ENCODE assay signal across 9 mouse cellular contexts in genomic region chr7:6361756-6362155, GRCm38 (mm10). TPM values are rescaled to one million over a fixed set of nuclear protein-coding genes. Genes with fewer than 3 reads are reported as not detected.
A peak's percentile ranks its signal among the peaks of the same experiment; 100 is the strongest.
DNase-seq lines count a peak whose midpoint lies in the region; ATAC-seq lines count a peak whose summit lies in the region.
"Had no signal": no experiment of that assay in that cellular context is flagged by ENCODE, and none has a peak within 500 bp of the region (broad histone marks: within the 10 kb centered on the region; RNA-seq: fewer than 3 reads in every experiment).

No protein-coding gene starts in this region.

- H3K4me1 ChIP-seq in heart, embryonic 15.5 days (replicated peaks) = peaks cover 10% of the 10 kb centered on the region
- H3K4me1 ChIP-seq in brown adipose tissue, adult 24 weeks (ENCODE audit: control insufficient read depth, insufficient read depth, insufficient read length, low read length) = peaks cover 6% of the 10 kb centered on the region
- no peaks in the 10 kb centered on the region for H3K4me1 ChIP-seq in hindbrain, embryonic 11.5 days (replicated peaks; ENCODE audit: control insufficient read depth, insufficient read depth, low read length)
- peaks cover 4% of the 10 kb centered on the region; the same call in 1 of the 2 replicates for H3K4me1 ChIP-seq in midbrain, embryonic 11.5 days (ENCODE audit: control insufficient read depth, insufficient read depth, low read length)

- no peak for ATAC-seq in heart, embryonic 15.5 days (replicated peaks; ENCODE audit: insufficient number of reproducible peaks, insufficient read depth, low FRiP score, low read depth)
- no peak for ATAC-seq in hindbrain, embryonic 11.5 days (ENCODE audit: low FRiP score)
- no peak for ATAC-seq in midbrain, embryonic 11.5 days (ENCODE audit: low FRiP score)
- no peak for ATAC-seq in megakaryocyte-erythroid progenitor cell, adult 5-6 weeks (replicated peaks; ENCODE audit: low FRiP score, low TSS enrichment, poor library complexity, severe bottlenecking)

- H3K9me3 ChIP-seq in heart, embryonic 15.5 days (replicated peaks) = no peaks in the 10 kb centered on the region
- H3K9me3 ChIP-seq in hindbrain, embryonic 11.5 days (ENCODE audit: control insufficient read depth, low read length) = no peaks in the 10 kb centered on the region
- no peaks in the 10 kb centered on the region for H3K9me3 ChIP-seq in midbrain, embryonic 11.5 days (ENCODE audit: control insufficient read depth, low read length)

- H3K4me2 ChIP-seq in heart, embryonic 15.5 days = peak overlapping the region; percentile 74
- H3K4me2 ChIP-seq in hindbrain, embryonic 11.5 days (replicated peaks; ENCODE audit: low read depth, low read length) = peak overlapping the region; percentile 48
- H3K4me2 ChIP-seq in midbrain, embryonic 11.5 days = peak overlapping the region; percentile 52

- no peaks in the 10 kb centered on the region for H3K27me3 ChIP-seq in heart, embryonic 15.5 days
- no peaks in the 10 kb centered on the region for H3K27me3 ChIP-seq in hindbrain, embryonic 11.5 days (ENCODE audit: control insufficient read depth, insufficient read depth, low read length)
- no peaks in the 10 kb centered on the region for H3K27me3 ChIP-seq in midbrain, embryonic 11.5 days (ENCODE audit: control insufficient read depth, insufficient read depth, low read length)

- H3K36me3 ChIP-seq in heart, embryonic 15.5 days = no peaks in the 10 kb centered on the region
- H3K36me3 ChIP-seq in hindbrain, embryonic 11.5 days (ENCODE audit: control insufficient read depth, insufficient read depth, low read length) = no peaks in the 10 kb centered on the region
- H3K36me3 ChIP-seq in midbrain, embryonic 11.5 days (ENCODE audit: control insufficient read depth, insufficient read depth, low read length) = no peaks in the 10 kb centered on the region

- peak overlapping the region; percentile 60 for H3K9ac ChIP-seq in heart, embryonic 15.5 days
- H3K9ac ChIP-seq in hindbrain, embryonic 11.5 days (ENCODE audit: low read depth, low read length) = peak overlapping the region; percentile 56
- peak overlapping the region; percentile 53 for H3K9ac ChIP-seq in midbrain, embryonic 11.5 days (ENCODE audit: low read length)

- no peak for DNase-seq in heart, adult 18-20 months
- DNase-seq in hindbrain, embryonic 11.5 days (ENCODE audit: low spot score) = no peak
- no peak for DNase-seq in midbrain, embryonic 11.5 days (ENCODE audit: low spot score, missing footprints)
- no peak for DNase-seq in right cerebral cortex, postnatal 10 days (ENCODE audit: low spot score in 2 of 2)
- DNase-seq in urinary bladder, postnatal 14 days (ENCODE audit: low spot score) = no peak

- H3K4me3 ChIP-seq in heart, embryonic 15.5 days = peak overlapping the region; percentile 63
- peak overlapping the region; percentile 66 for H3K4me3 ChIP-seq in brown adipose tissue, adult 24 weeks (ENCODE audit: insufficient read depth, low read depth, low read length)
- peak overlapping the region; percentile 41 for H3K4me3 ChIP-seq in hindbrain, embryonic 11.5 days (ENCODE audit: low read depth, low read length)
- peak overlapping the region; percentile 26 for H3K4me3 ChIP-seq in midbrain, embryonic 11.5 days (ENCODE audit: low read depth, low read length)

- H3K27ac ChIP-seq in heart, embryonic 15.5 days = peak overlapping the region; percentile 89
- no peak overlapping the region for H3K27ac ChIP-seq in brown adipose tissue, adult 24 weeks (replicated peaks; ENCODE audit: low read depth, low read length)
- peak overlapping the region; percentile 88 for H3K27ac ChIP-seq in hindbrain, embryonic 11.5 days (ENCODE audit: low read depth, low read length)
- H3K27ac ChIP-seq in midbrain, embryonic 11.5 days (ENCODE audit: low read depth, low read length) = peak overlapping the region; percentile 82

- 23% methylated on average over 7 of the region's 7 CpGs for WGBS in heart, embryonic 15.5 days
- WGBS in hindbrain, embryonic 11.5 days = 30% methylated on average over 7 of the region's 7 CpGs
- 27% methylated on average over 7 of the region's 7 CpGs for WGBS in midbrain, embryonic 11.5 days

RNA-seq across cellular contexts. Expression of gene Zfp78, which starts 1.3 kb away (rescaled TPM):
- 1.1 and 1.3 TPM in 2 replicates for polyA plus RNA-seq in heart, embryonic 15.5 days (2015; fragmentation: Nextera tagmentation; extraction: Ambion mirVana)
- total RNA-seq in heart, adult 18-20 months (2021) = 1 to 10 TPM; 2.2 to 2.5 TPM
- 1.9 and 2.0 TPM in 2 replicates for polyA plus RNA-seq in brown adipose tissue, adult 24 weeks (2012; ENCODE audit: insufficient read depth, insufficient read length, missing spikeins)
- polyA plus RNA-seq in hindbrain, embryonic 11.5 days (2014; fragmentation: Nextera tagmentation; extraction: Ambion mirVana) = 3.4 and 3.5 TPM in 2 replicates
- polyA plus RNA-seq in midbrain, embryonic 11.5 days (2014; fragmentation: Nextera tagmentation; extraction: Ambion mirVana) = 2.5 and 3.3 TPM in 2 replicates
- total RNA-seq in megakaryocyte-erythroid progenitor cell, adult 5-6 weeks (2014; fragmentation: Nextera tagmentation) = 2.8 and 7.0 TPM in 2 replicates
- 3.6 and 3.7 TPM in 2 replicates for total RNA-seq in megakaryocyte-erythroid progenitor cell, adult 5-6 weeks (2017)

RNA-seq across cellular contexts. Expression of gene Gm3854, which starts 18.2 kb away (rescaled TPM):
- 0.73 and 1.3 TPM in 2 replicates for polyA plus RNA-seq in heart, embryonic 15.5 days (2015; fragmentation: Nextera tagmentation; extraction: Ambion mirVana)
- total RNA-seq in heart, adult 18-20 months (2021) = under 1 TPM; 0.22 to 0.36 TPM
- polyA plus RNA-seq in brown adipose tissue, adult 24 weeks (2012; ENCODE audit: insufficient read depth, insufficient read length, missing spikeins) = 0.36 TPM in 1 of 2 replicates, not detected in the other
- 2.5 and 3.7 TPM in 2 replicates for polyA plus RNA-seq in hindbrain, embryonic 11.5 days (2014; fragmentation: Nextera tagmentation; extraction: Ambion mirVana)
- polyA plus RNA-seq in midbrain, embryonic 11.5 days (2014; fragmentation: Nextera tagmentation; extraction: Ambion mirVana) = 2.5 and 3.0 TPM in 2 replicates
- total RNA-seq in megakaryocyte-erythroid progenitor cell, adult 5-6 weeks (2014; fragmentation: Nextera tagmentation) = 0.11 and 0.87 TPM in 2 replicates
- 0.30 and 1.1 TPM in 2 replicates for total RNA-seq in megakaryocyte-erythroid progenitor cell, adult 5-6 weeks (2017)

RNA-seq across cellular contexts. Expression of gene Zfp28, which starts 21.3 kb away (rescaled TPM):
- 8.0 and 8.8 TPM in 2 replicates for polyA plus RNA-seq in heart, embryonic 15.5 days (2015; fragmentation: Nextera tagmentation; extraction: Ambion mirVana)
- 1 to 10 TPM; 2.8 to 3.7 TPM for total RNA-seq in heart, adult 18-20 months (2021)
- polyA plus RNA-seq in brown adipose tissue, adult 24 weeks (2012; ENCODE audit: insufficient read depth, insufficient read length, missing spikeins) = 1.8 and 3.6 TPM in 2 replicates
- polyA plus RNA-seq in hindbrain, embryonic 11.5 days (2014; fragmentation: Nextera tagmentation; extraction: Ambion mirVana) = 14.2 and 15.3 TPM in 2 replicates
- polyA plus RNA-seq in midbrain, embryonic 11.5 days (2014; fragmentation: Nextera tagmentation; extraction: Ambion mirVana) = 12.6 and 13.2 TPM in 2 replicates
- 0.49 and 1.4 TPM in 2 replicates for total RNA-seq in megakaryocyte-erythroid progenitor cell, adult 5-6 weeks (2014; fragmentation: Nextera tagmentation)
- total RNA-seq in megakaryocyte-erythroid progenitor cell, adult 5-6 weeks (2017) = 0.89 and 6.2 TPM in 2 replicates

RNA-seq across cellular contexts. Expression of gene Zfp583, which starts 30.7 kb away (rescaled TPM):
- 3.6 and 4.4 TPM in 2 replicates for polyA plus RNA-seq in heart, embryonic 15.5 days (2015; fragmentation: Nextera tagmentation; extraction: Ambion mirVana)
- 1 to 10 TPM; 2.9 to 3.0 TPM for total RNA-seq in heart, adult 18-20 months (2021)
- 2.3 and 5.4 TPM in 2 replicates for polyA plus RNA-seq in brown adipose tissue, adult 24 weeks (2012; ENCODE audit: insufficient read depth, insufficient read length, missing spikeins)
- polyA plus RNA-seq in hindbrain, embryonic 11.5 days (2014; fragmentation: Nextera tagmentation; extraction: Ambion mirVana) = 8.5 and 10.3 TPM in 2 replicates
- polyA plus RNA-seq in midbrain, embryonic 11.5 days (2014; fragmentation: Nextera tagmentation; extraction: Ambion mirVana) = 7.2 and 10.4 TPM in 2 replicates
- total RNA-seq in megakaryocyte-erythroid progenitor cell, adult 5-6 weeks (2014; fragmentation: Nextera tagmentation) = 2.8 and 5.2 TPM in 2 replicates
- total RNA-seq in megakaryocyte-erythroid progenitor cell, adult 5-6 weeks (2017) = 2.5 and 6.4 TPM in 2 replicates

RNA-seq across cellular contexts. Expression of gene Smim17, which starts 36.8 kb away (rescaled TPM):
- polyA plus RNA-seq in heart, embryonic 15.5 days (2015; fragmentation: Nextera tagmentation; extraction: Ambion mirVana) = 0.28 TPM in 1 of 2 replicates, not detected in the other
- total RNA-seq in heart, adult 18-20 months (2021) = not detected
- polyA plus RNA-seq in brown adipose tissue, adult 24 weeks (2012; ENCODE audit: insufficient read depth, insufficient read length, missing spikeins) = not detected in 2 replicates
- polyA plus RNA-seq in hindbrain, embryonic 11.5 days (2014; fragmentation: Nextera tagmentation; extraction: Ambion mirVana) = 0.76 and 0.78 TPM in 2 replicates
- 0.67 and 0.95 TPM in 2 replicates for polyA plus RNA-seq in midbrain, embryonic 11.5 days (2014; fragmentation: Nextera tagmentation; extraction: Ambion mirVana)
- not detected in 2 replicates for total RNA-seq in megakaryocyte-erythroid progenitor cell, adult 5-6 weeks (2014; fragmentation: Nextera tagmentation)
- not detected in 2 replicates for total RNA-seq in megakaryocyte-erythroid progenitor cell, adult 5-6 weeks (2017)
- total RNA-seq: common myeloid progenitor, adult 5-6 weeks had no signal
